Mouse (Mus musculus): ENCODE measurements around the gene Atp5h.

GRCm38 (mm10) chr11:115464851-115465250, 45.1 kb upstream of the Atp5h start:
- no peak for TF ChIP-seq CHD2 (IDR thresholded peaks at IDR 0.05; ENCODE audit: low read depth, low read length)
- TF ChIP-seq ZNF384 (IDR thresholded peaks at IDR 0.05; ENCODE audit: low read depth, low read length): no peak
- TF ChIP-seq MAFK (IDR thresholded peaks at IDR 0.05; ENCODE audit: insufficient read depth, low read depth, low read length): no peak
- no peak for TF ChIP-seq HCFC1 (IDR thresholded peaks at IDR 0.05; ENCODE audit: borderline replicate concordance, insufficient read depth, low read length)

All from ES-E14 (cell line).